Mouse (Mus musculus) liver, embryonic 14.5 days (tissue): Measurements from ENCODE around the gene C130032M10Rik. TPM values are rescaled to one million over a fixed set of nuclear protein-coding genes. Genes with fewer than 3 reads are reported as not detected.

Source experiments
- ATAC-seq: fragments of 200-750 bp; cut with Nextera tagmentation; 2 replicates; pipeline ENCODE4 v1.8.0; 2017; ENCODE audit warnings: moderate number of reproducible peaks, mild to moderate bottlenecking, moderate library complexity; ENCODE audit not compliant: insufficient read depth
- DNase-seq, 3 experiments: peaks; one replicate each; pipeline ENCODE4 v3.0.0-alpha.2; 2012 to 2013; ENCODE audit warnings: low read depth in 3 of 3, low spot score in 3 of 3
- H3K27ac ChIP-seq: fragments of 300-500 bp; sonication (generic); 2 replicates; pipeline ENCODE4 v1.5.1; 2014; ENCODE audit warnings: moderate library complexity, mild to moderate bottlenecking, control low read depth, inconsistent platforms
- H3K27me3 ChIP-seq: fragments of 300-500 bp; sonication (generic); 2 replicates; pipeline ENCODE4 v1.6.1; 2014; ENCODE audit warnings: mild to moderate bottlenecking, low read length, moderate library complexity; ENCODE audit not compliant: control insufficient read depth, insufficient read depth
- H3K36me3 ChIP-seq: fragments of 300-500 bp; sonication (generic); replicated peaks from 2 replicates; pipeline ENCODE4 v1.6.1; 2014; ENCODE audit warnings: low read depth; ENCODE audit not compliant: control insufficient read depth, insufficient read depth
- H3K4me1 ChIP-seq, 2 experiments: fragments of 200-500 bp in 1 of 2; fragments of 300-500 bp in 1 of 2; sonication (generic) in 1 of 2; replicated peaks; 2 replicates each; pipeline ENCODE4 v1.6.1; 2012 to 2014; ENCODE audit warnings: antibody characterized with exemption in 1 of 2, inconsistent platforms in 1 of 2, low read length in 1 of 2; ENCODE audit not compliant: control insufficient read depth in 2 of 2, insufficient read depth in 2 of 2
- H3K4me2 ChIP-seq: fragments of 300-500 bp; sonication (generic); 2 replicates; pipeline ENCODE4 v1.6.1; 2014; ENCODE audit warnings: low read depth, mild to moderate bottlenecking, control low read depth, moderate library complexity
- H3K4me3 ChIP-seq, 2 experiments: fragments of 200-500 bp in 1 of 2; fragments of 300-500 bp in 1 of 2; sonication (generic) in 1 of 2; 2 replicates each; pipeline ENCODE4 v1.5.1; 2012 to 2014; ENCODE audit warnings: low read depth in 2 of 2, low read length in 2 of 2, mild to moderate bottlenecking in 2 of 2, control low read depth in 1 of 2, inconsistent platforms in 1 of 2, moderate library complexity in 1 of 2; ENCODE audit not compliant: insufficient read depth in 1 of 2
- H3K9ac ChIP-seq: fragments of 300-500 bp; sonication (generic); replicated peaks from 2 replicates; pipeline ENCODE4 v1.6.1; 2014; ENCODE audit warnings: mild to moderate bottlenecking, control low read depth, moderate library complexity
- H3K9me3 ChIP-seq: fragments of 300-500 bp; sonication (generic); 2 replicates; pipeline ENCODE4 v1.6.1; 2016; ENCODE audit warnings: low read length, mixed read lengths; ENCODE audit not compliant: control insufficient read depth
- CTCF ChIP-seq: IDR thresholded peaks from 2 replicates; pipeline ENCODE4 v1.5.1; 2016; ENCODE audit warnings: antibody characterized with exemption, low read depth, control low read depth
- EP300 ChIP-seq: IDR thresholded peaks from 2 replicates; pipeline ENCODE4 v1.6.1; 2016; ENCODE audit warnings: antibody characterized with exemption, low read depth
- WGBS: fragments of 180-500 bp; shearing (Covaris S2); extraction: QIAGEN DNeasy Blood & Tissue Kit; methylation state at CpG from one replicate; pipeline ENCODE4 v1.1.7; 2014; ENCODE audit not compliant: insufficient replicate concordance; 5-methylcytosine and 5-hydroxymethylcytosine counted together
- polyA plus RNA-seq, 2 experiments: library from polyadenylated mRNA; depleted of rRNA in 1 of 2; stranded (reverse) in 1 of 2; unstranded in 1 of 2; fragments of >200 nt; fragmentation: Nextera tagmentation in 1 of 2; extraction: Ambion mirVana in 1 of 2; gene quantifications; 2 replicates each; pipeline versions ENCODE4 v1.2.1 to v1.2.3; 2012 to 2014

The C130032M10Rik gene
- polyA plus RNA-seq, 2 experiments = not detected

GRCm38 (mm10) chr9:114527992-114528679, 12.6 kb downstream of the C130032M10Rik start:
- H3K4me1 ChIP-seq = peaks cover 0 to 9% of the 10 kb centered on the region in 2 experiments; a peak in 2 of 4 replicates
- peak overlapping the region; percentile 28; the same call in 1 of the 2 replicates for H3K4me2 ChIP-seq
- H3K9me3 ChIP-seq = no peaks in the 10 kb centered on the region
- H3K4me3 ChIP-seq = no peak overlapping the region
- no peaks in the 10 kb centered on the region for H3K27me3 ChIP-seq
- TF ChIP-seq CTCF = no peak
- no peak for TF ChIP-seq EP300
- DNase-seq (peak in 2 of 3 experiments; percentile 36 to 37), ATAC-seq (peak; percentile 38; the same call in 1 of the 2 replicates)
- H3K27ac ChIP-seq = no peak overlapping the region
- WGBS = 24% methylated on average over 17 of the region's 17 CpGs
- no peaks in the 10 kb centered on the region for H3K36me3 ChIP-seq
- H3K9ac ChIP-seq = no peak overlapping the region

DNA sequence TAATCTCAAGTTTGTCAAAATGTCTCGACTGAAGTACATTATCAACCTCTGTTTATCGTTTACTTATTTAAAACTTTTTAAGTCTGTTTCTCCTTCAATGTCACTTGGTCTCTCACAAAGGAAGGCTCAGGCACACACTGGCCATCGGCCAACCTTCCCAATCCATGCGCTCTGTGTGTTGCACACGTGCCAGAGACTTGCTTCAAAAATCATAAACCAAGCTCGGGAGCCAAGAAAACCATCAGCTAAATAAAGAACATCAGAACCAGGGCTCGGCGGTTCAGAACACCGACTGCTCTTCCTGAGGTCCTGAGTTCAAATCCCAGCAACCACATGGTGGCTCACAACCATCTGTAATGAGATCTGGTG, 13.2 kb downstream of the C130032M10Rik start:
- no peaks in the 10 kb centered on the region for H3K36me3 ChIP-seq
- peaks cover 0 to 10% of the 10 kb centered on the region in 2 experiments; a peak in 2 of 4 replicates for H3K4me1 ChIP-seq
- no peak overlapping the region for H3K27ac ChIP-seq
- H3K4me2 ChIP-seq = no peak overlapping the region
- no peaks in the 10 kb centered on the region for H3K9me3 ChIP-seq
- ATAC-seq (no peak), DNase-seq (no peak)
- no peak overlapping the region for H3K9ac ChIP-seq
- no peak overlapping the region for H3K4me3 ChIP-seq
- H3K27me3 ChIP-seq = no peaks in the 10 kb centered on the region
- TF ChIP-seq EP300 (no peak), CTCF (no peak)
- WGBS = 57% methylated on average over 9 of the region's 9 CpGs

- Histone ChIP-seq H3K4me2 (no peak overlapping the region), H3K9me3 (no peaks in the 10 kb centered on the region), H3K9ac (no peak overlapping the region), H3K27me3 (no peaks in the 10 kb centered on the region), H3K4me1 (peaks cover 0 to 10% of the 10 kb centered on the region in 2 experiments; a peak in 2 of 4 replicates), H3K36me3 (no peaks in the 10 kb centered on the region), H3K4me3 (no peak overlapping the region), H3K27ac (no peak overlapping the region)
- TF ChIP-seq CTCF (no peak), EP300 (no peak)
- no peak for ATAC-seq
- no peak for DNase-seq
- WGBS = 68% methylated on average over 11 of the region's 11 CpGs
Measured at GRCm38 (mm10) chr9:114531276-114531675, 15.8 kb downstream of the C130032M10Rik start.

DNA sequence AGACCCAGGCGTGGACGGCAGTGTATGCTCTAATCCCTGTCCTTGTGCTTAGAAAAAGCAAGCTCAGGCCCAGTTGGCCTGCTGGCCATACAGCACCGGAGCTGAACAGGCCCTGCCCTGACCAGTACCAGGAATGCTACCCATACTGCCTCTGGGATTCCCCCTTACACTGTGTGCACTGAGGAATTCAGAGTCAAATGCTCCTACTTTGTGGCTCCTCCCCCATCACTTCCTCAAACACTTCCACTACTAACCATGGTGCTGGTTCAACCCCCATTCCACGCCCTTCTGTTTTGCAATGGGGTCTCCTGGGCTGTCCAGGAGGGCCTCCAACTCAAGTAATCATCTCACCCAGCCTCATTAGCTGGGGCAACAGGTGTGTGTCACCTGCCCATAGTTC, 18.4 kb downstream of the C130032M10Rik start:
- Histone ChIP-seq H3K27me3 (no peaks in the 10 kb centered on the region), H3K4me1 (peaks cover 0 to 4% of the 10 kb centered on the region in 2 experiments; a peak in 1 of 4 replicates), H3K4me2 (no peak overlapping the region), H3K36me3 (no peaks in the 10 kb centered on the region), H3K9me3 (no peaks in the 10 kb centered on the region), H3K9ac (no peak overlapping the region), H3K4me3 (no peak overlapping the region), H3K27ac (no peak overlapping the region)
- WGBS = 33% methylated on average over 4 of the region's 4 CpGs
- DNase-seq (no peak), ATAC-seq (peak; percentile 39)
- TF ChIP-seq EP300 (no peak), CTCF (no peak)

DNA sequence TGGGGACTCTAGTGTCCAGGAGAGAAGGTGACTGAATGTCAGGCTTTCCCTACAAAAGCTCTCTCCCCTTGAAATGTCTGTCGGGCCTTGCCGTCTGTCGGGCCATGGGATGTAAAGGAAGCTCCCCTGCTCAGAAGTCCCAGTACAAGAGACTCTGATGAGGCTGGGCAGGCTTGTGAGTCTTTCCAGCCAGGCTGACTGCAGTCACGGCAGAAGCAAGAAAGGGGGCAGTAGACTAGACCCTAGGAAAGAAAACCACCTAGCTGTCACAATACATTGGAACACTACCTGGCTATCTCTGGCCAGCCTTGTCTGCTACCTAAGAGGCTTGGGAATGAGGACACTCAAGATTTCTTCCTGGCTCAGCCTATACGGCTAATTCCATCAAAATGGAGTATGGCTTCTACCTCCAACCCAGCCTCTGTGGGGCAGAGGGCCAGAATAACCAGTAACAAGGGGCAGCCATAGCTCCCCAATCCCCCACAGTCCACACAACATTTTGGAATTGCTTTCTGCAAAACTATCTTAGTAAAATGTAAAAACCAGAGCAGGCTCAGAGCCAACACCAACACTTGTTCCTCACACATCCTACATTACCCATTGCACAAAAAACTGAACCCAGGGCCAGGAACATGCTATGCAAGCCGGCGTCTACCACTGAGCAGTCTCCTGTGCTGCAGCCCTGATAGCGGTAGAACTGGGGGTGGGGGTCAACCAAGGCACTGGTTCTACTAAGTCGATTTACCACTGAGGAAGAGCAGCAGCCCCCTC, 19.4 kb downstream of the C130032M10Rik start:
- no peak overlapping the region for H3K4me3 ChIP-seq
- H3K9me3 ChIP-seq = no peaks in the 10 kb centered on the region
- WGBS = 73% methylated on average over 9 of the region's 9 CpGs
- H3K4me2 ChIP-seq = no peak overlapping the region
- DNase-seq = no peak
- no peak overlapping the region for H3K27ac ChIP-seq
- no peaks in the 10 kb centered on the region for H3K27me3 ChIP-seq
- no peak overlapping the region for H3K9ac ChIP-seq
- TF ChIP-seq EP300 = no peak
- no peak for TF ChIP-seq CTCF
- no peaks in the 10 kb centered on the region for H3K36me3 ChIP-seq
- ATAC-seq = no peak
- peaks cover 0 to 6% of the 10 kb centered on the region in 2 experiments; a peak in 1 of 4 replicates for H3K4me1 ChIP-seq
